Mouse (Mus musculus) left cerebral cortex, adult 18-20 months (tissue): Measurements from ENCODE around the gene Rnf126. TPM values are rescaled to one million over a fixed set of nuclear protein-coding genes. Genes with fewer than 3 reads are reported as not detected.

ENCODE experiments used
- DNase-seq, 2 experiments: peaks; one replicate each; pipeline ENCODE4 v3.0.0; 2021 to 2022; ENCODE audit warnings: low spot score in 2 of 2, mixed read lengths in 1 of 2
- total RNA-seq, 2 experiments: library from RNA; stranded (reverse); gene quantifications; 2 replicates each; pipeline ENCODE4 v1.2.3; 2021

Gene Rnf126
- total RNA-seq, 2 experiments from 2014 or later: 86.7 to 98.4 TPM

DNA sequence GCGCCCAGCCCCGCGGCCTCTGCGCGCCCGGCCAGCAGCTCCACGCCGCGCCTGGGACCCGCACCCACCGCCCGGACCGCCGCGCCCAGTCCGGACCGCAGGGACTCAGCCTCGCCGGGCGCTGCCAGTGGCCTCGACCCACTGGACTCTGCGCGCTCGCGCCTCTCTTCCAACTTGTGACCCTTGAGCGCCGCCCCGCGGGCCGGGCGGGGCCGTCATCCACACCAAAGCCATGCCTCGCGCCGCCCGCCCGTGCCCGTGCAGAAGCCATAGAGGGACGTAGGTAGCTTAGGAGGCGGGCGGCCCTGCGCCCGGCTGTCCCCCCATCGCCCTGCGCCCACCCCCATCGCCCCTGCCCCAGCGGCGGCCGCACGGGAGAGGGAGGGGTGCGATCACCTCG is 31.4 kb downstream of the Rnf126 start:
- DNase-seq: no peak

- DNase-seq: no peak
Measured at GRCm38 (mm10) chr10:79733847-79734246, 32.9 kb downstream of the Rnf126 start.

- peak in 1 of 2 experiments; percentile 59 for DNase-seq
Measured at GRCm38 (mm10) chr10:79732500-79732899, 34.3 kb downstream of the Rnf126 start.

GRCm38 (mm10) chr10:79729357-79729965 is 37.3 kb downstream of the Rnf126 start:
- peak; percentile 61 for DNase-seq

DNA sequence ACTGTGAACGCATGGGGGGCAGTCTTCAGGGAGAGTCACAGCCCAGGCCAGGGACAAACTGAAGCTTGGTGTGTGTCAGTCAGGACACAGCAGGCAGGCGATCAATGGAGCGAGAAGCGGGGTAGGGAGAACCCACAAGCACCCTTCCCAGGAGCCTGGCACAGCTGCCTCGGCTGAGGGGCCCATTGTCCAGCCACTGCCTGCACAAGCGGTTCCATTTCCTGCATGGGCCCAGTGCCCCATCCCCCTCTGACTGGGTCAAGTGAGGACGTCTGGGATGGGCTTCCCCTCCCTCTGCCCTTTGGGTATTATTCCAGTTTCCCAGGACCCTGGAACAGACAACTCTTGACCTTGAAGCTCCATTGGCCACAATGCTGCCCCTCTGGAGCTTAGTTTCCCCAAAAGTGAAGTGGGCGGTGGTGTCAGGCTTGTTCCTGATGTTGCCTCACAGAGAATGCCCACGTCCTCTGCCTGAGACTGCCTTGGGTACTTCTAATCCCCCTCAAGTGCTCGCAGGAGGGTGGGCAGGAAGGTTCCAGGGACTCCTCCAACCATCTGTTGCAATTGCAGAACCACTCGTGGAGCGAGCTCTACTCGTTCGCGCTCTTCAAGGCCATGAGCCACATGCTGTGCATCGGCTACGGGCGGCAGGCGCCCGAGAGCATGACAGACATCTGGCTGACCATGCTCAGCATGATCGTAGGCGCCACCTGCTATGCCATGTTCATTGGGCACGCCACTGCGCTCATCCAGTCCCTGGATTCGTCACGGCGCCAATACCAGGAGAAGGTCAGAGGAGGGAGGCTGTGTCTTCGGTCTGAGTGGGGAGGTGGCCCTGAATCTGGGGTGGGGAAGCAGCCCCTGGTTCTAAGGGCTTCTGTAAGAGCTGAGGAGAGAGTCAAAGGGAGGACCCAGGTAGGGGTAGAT is 38.2 kb downstream of the Rnf126 start:
- peak; percentile 56 to 71 for DNase-seq

DNA sequence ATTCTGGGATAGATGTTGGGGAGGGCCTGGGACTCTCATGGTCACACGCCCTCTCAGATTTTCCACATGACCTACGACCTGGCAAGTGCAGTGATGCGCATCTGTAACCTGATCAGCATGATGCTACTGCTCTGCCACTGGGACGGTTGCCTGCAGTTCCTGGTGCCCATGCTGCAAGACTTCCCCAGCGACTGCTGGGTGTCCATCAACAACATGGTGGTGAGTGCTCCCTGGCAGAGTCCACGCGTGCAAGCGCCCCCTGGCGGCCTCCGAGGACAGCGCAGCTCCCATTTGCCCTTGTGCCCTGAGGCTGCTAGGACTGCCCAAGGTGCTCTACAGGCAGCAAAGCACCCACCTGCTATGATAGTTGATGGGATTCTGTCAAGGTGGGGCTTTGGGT is 40.7 kb downstream of the Rnf126 start:
- peak in 1 of 2 experiments; percentile 47 for DNase-seq

DNA sequence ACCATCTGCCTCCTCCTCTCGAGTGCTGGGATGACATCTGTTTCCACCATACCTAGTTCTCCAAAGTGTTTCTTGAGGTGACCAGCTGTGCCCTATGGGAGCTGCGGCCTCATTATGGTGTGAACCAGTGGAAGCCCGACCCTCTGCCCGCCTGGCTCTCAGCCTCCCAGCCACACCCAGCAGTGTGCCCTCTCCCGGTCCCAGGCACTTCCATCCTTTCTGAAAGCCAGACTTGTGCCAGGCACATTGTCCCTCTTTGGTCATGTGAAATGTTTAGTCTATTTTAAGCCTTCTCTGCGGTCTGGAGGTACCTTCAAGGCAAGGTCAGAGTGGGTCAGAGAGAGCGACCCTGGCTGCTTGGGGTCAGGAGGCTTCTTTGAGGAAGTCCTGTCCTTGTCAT is 43.1 kb downstream of the Rnf126 start:
- DNase-seq: no peak

DNA sequence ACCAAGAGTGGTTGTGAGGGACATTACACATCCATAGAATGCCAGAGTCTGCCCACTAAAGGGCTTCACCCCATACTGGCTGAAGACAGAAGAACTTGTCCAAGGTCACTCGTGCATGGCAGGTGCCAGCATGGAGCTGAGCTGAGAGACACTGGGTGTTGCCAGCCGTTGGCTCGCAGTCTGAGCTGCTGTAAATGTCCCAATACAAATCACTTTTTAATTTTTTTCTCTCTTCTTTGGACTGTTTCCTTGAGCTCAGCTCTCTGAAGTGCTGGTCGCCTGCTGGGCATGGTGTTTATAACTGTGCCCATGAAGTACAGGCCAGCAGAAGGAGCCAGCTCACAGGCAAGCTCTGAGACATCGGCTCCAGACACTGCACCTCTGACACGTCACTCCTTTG is 43.7 kb downstream of the Rnf126 start:
- no peak for DNase-seq

DNA sequence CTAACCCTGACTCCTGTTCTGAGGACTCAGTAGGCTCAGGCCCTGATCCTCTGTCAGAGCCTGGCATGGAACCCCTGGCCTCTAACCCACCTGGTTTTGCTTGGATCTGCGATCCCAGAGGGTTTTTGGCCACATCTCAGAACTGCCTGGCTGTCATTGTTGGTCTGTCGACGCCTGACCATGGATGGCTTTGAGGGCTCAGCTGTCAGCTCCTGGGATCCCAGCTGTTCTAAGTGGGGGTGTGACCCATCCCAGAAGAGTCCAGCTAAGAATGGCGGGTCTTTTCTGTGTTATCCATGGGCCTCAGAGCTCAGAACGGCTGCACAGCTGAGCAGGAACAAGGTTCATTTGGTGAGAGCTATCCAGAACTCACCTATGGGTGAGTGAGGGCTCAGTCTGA is 45.7 kb downstream of the Rnf126 start:
- DNase-seq: no peak

- no peak for DNase-seq
Measured at GRCm38 (mm10) chr10:79717640-79718357, 49.0 kb downstream of the Rnf126 start.

DNA sequence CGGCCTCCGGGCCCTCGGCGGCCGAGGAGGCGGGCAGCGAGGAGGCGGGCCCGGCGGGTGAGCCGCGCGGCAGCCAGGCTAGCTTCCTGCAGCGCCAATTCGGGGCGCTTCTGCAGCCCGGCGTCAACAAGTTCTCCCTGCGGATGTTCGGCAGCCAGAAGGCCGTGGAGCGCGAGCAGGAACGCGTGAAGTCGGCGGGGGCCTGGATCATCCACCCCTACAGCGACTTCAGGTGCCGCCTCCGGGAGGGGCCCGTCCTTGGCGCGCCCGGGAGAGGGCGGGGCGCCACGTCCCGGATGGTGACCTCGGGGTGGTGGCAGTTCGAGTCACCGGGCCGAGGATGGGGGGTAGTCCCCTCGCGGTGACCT is 49.8 kb downstream of the Rnf126 start:
- DNase-seq: peak; percentile 48 to 63

GRCm38 (mm10) chr10:79716254-79716987 is 50.3 kb downstream of the Rnf126 start, which contains the start of gene Hcn2:
Gene Hcn2 (plus strand): TSS chr10:79716634.
- DNase-seq: no peak

GRCm38 (mm10) chr10:79714996-79715395 is 51.8 kb downstream of the Rnf126 start:
- no peak for DNase-seq

GRCm38 (mm10) chr10:79713163-79713562 is 53.6 kb downstream of the Rnf126 start:
- DNase-seq: no peak

DNA sequence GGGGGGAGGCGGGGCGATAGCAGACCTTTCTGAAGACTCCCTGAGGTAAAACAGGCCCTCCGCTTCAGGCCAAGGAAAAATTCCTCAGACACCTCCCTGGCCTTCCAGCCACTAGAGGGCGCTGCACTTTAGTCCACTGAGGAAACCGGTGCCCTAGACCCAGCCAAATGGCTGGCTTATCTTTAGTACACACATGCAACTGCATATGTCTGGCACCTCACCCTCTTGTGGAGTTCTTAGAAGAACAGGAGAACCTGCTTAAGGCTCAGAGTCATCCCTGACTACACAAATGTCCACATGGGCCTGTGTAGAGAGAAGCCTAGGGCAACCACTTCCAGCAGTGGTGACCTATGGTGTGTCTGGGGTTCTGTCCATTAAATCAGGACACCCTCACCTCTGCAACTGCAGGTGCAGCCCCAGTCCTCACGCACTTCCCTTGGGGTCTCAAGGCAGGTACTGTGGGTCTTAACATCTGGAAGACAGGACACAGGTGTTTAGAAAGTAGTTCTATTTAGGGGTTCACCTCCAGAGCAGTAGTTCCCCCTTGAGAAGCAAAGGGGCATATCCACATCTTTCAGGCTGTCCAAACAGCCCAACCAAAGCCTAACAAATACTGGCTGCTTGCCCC is 54.1 kb downstream of the Rnf126 start:
- peak; percentile 82 to 88 for DNase-seq

DNA sequence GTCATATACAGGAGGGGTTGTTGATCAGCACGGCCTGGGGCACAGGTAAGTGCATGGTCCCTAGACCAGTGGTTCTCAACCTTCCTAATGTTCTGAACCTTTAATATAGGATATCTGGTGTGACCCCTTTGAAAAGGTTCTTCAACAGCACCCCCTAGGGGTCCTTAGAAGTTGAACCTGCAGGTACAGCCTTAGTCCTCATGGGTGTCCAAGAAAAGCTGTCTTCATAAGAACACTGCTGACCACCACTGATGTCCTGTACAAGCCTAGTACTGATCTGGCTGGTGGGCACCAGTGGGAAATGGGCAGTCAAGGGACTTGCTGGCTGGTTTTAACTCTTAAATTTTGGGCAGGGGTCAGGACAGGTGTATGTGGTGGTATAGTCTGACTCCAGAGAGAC is 54.7 kb downstream of the Rnf126 start:
- no peak for DNase-seq

GRCm38 (mm10) chr10:79709307-79709706 is 57.4 kb downstream of the Rnf126 start:
- no peak for DNase-seq

GRCm38 (mm10) chr10:79708668-79709067 is 58.1 kb downstream of the Rnf126 start:
- DNase-seq: no peak
